Mouse (Mus musculus): ENCODE results near the gene Tnks2. TPM values are rescaled to one million over a fixed set of nuclear protein-coding genes. Genes with fewer than 3 reads are reported as not detected.
"Not testable (repeated sequence)": the region's sequence is repeated elsewhere in the genome, so short reads cannot be mapped to it uniquely, and the experiment has no call there.

Tnks2 gene
- 10 to 100 TPM; 31.1 to 32.4 TPM for polyA plus RNA-seq (2017; shearing (Covaris generic))

DNA sequence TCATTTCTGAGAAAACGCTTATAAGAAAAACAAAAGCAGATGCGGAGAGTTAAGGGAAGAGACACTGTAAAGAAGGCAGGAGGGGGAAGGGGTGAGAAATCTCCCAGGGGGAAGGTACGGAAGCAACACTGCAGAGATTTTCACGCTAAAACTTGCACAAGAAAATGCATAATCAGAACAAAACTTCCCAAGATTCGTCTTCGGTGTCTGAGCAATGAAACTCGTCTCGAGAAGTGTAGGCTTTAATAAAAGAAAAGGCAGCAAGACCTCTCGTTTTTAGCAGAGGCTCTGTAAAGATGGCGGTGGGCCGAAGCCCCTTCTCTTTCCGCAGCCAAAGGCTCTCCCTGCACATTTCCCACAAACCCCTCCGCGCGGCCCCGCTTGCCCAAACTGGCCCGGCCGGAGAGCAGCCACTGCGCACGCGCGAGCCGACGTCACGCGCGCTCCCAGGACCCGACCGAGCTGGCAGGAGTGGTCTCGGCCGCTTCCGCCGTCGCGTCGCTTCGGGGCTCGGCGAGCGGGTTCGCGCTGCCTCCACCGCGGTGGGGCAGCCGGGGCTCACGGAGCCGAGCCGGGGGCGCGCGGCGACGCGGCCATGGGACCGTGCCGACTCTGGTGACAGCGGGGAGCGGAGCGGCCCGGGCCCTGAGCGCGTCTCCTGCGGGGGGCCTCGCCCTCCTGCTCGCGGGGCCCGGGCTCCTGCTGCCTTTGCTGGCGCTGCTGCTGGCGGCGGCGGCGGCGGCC, at the start of gene Tnks2:
Gene Tnks2 (plus strand): TSS at position 445 of the 744 bp plus-strand sequence.
- peak; percentile 53 for ATAC-seq

DNA sequence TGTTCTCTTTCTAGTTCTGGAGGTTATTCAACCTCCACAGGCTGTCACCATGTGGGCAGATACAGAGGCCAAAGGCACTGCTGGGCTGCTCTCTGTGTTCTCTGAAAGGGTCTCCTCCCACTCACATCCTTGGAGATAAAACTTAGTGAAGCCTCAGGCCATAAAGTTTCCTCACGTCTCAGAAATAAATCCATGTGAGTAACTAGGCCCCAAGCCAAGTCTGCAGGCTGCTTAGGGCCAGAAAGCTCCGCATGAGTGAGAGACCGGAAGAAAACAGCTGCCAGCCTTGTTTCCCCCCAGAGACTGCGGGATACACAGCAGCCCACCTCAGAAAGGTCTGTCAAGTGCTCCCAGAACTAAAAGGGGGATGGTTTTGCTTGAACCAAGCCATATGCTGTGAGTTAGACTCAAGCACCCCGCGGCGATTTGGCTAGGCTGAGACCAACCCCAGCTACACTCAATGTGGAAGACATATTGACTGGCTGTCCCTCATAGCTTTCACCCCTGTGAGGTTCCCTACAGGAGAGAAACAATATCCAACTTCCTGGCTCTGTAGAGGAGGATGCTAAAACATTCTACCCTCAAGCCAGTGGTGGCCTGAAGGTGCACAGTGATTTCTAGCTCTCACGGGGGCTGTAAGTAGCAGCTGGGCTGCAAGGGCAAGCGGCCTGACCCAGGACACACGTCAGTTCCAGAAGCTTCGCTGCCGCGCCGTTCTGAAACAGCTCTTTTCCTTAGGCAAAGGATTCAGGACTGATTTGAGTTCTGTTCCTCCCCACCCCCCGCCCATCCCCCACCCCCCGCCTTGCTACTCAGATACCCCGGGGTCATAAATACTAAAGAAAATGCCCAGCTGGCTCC, 43.9 kb upstream of the Tnks2 start:
- ATAC-seq = no peak

DNA sequence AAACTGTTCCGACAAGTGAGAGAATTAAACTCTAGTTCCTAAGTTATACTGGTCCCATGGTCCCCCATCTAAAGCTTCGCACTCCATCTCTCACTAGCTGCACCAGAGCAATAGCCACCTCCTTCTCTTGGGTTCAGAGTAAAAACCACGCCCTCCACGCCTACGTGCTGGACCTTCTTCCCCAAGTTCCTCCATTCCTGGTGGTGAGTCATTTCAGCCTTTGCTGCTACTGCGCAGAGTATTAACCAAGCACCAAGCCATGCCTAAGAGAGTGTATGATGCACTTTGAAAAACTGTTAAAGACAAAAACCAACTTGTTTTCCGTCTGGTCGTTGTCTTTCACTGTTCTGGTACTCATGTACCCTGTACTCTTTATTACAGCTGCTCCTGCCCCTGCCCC, 41.4 kb upstream of the Tnks2 start:
- ATAC-seq = no peak

DNA sequence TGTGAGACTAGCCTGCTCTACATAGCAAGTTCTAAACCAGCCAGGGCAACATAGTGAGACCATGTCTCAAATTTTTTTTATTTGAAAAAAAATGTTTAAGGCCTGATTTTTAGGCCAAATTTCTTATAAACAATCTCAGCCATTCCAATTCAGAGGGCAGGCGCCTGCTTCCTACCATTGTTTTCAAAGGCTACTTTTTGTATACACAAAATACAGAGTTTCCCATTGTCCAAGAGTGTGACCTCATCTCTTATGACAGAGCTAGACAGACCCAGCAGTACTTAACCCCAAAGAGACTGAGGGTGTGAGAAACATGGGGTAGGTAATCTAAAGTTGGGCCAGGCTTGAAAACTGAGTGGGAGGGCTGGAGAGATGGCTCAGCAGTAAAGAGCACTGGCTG, 40.6 kb upstream of the Tnks2 start:
- ATAC-seq = no peak

DNA sequence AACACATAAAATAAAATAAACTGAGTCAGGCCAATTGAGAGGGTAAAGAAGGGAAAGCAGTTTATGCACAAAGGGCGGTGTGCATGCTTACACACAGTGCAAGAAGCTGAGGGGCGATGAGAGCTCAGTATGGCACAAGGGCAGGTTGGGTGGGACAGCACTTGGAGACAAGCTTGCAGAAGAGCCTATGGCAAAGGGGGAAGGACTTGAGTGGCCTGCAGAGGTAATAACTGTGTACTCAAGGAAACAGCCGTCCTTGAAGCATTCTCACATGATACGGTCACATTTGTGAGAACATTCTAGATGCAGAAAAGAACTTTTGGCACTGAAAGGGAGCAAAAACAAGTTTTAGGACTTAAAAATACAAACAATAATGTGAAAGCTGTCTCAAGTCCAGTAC, 40.0 kb upstream of the Tnks2 start:
- ATAC-seq = no peak

DNA sequence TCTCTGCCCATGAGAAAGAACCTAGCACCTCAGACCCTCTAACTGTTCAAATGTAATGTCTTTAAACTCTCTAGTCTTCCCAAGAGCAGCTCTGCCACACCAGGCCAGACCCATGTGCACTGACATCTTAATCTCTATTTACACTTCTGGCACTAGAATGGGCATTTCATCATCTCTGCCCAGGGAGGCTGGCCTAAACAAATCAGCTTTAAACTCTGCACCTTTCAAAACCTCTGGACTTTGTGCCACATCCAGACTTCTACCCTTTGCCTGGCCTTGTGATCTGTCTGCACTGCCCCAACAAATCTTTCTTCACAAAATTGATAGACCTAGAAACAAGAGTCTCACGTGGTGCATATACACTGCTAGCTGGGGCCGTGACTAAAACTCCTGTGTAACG, 38.8 kb upstream of the Tnks2 start:
- no peak for ATAC-seq

DNA sequence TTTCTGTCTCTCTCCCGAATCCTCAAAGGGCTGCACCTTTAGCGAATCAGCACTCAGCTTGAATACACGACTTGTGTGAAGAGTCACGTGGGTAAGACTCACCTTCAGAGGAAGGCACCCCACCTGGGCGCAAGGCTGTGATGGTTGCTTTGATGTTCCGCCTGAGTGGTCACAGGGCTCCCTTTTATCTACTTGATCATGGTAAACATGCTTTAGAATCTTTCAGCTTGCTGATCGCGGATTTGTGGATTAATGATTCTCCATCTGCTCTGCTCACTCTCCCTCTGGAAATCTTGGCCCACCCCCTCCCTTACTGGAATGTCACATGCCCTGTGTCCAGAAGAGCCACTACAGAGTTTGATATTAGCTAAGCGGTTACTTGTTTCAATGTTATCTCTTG, 37.1 kb upstream of the Tnks2 start:
- ATAC-seq = no peak

DNA sequence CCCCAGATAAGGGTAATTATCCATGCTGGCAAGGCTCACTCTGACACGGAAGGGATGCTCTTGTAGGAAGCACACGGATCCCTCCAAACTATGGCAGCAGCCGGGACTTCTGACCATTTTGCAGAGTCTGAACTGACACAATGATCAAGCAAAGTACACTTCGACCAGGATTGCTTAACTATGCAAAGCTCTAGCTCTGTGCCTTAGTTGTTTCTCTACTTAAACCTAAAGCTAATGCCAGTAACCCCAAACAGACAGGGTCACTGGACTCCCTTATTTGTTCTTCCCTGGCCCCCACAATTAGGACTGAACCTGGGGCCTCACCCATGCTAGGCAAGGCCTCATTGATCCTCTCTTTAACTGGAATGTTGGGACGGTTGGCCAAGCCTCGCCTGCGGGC, 33.7 kb upstream of the Tnks2 start:
- ATAC-seq = no peak

DNA sequence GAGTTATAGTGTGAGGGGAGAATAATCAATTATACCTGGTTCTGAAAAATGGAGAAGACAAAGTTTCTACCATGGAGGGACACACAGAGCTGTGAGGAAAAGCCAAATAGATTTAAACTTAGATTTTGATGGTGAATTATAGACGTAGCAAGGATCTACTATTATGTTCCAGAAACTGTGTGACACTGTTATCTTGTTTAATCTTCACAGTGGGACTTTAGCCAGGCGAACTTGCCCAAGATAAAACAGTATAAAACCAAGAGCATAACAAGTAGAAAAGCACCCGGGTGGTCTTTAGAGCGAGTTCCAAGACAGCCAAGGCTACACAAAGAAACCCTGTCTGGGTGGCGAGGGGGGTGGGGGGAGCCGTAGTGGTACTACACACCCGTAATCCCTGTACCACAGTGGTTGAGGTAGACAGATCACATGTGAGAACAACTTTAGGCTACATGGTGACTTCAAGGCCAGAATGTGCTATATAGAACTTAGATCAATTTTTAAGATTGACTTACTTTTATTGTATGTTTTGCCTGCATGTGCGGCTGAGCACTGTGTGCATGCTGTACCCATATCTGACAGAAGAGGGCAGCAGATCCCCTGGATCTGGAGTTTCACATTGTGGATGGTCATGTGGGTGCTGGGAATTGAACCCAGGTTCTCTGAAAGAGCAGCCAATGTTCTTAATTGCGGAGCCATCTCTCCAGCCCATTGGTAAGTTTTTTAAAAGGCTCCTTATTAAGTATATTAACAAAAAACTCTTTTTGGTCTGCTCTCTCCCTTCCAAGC, 32.0 kb upstream of the Tnks2 start:
- no peak for ATAC-seq

DNA sequence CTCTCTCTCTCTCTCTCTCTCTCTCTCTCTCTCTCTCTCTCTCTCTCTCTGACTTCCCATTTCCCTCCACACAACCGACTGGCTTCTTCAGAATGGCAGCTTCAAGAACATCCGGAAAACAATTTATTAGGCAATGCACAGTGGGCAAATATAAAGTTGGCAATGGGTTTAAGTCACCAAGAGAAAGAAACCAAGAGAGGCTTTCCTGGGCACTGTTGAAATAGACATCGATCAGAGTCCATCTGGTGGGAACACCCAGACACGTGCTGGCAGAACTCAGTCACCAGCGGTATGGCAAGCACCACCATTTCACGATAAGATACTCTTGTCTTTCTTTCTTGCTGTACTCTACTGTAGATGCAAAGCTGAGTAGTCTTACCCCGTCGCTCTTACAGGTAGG, 30.6 kb upstream of the Tnks2 start:
- no peak for ATAC-seq

DNA sequence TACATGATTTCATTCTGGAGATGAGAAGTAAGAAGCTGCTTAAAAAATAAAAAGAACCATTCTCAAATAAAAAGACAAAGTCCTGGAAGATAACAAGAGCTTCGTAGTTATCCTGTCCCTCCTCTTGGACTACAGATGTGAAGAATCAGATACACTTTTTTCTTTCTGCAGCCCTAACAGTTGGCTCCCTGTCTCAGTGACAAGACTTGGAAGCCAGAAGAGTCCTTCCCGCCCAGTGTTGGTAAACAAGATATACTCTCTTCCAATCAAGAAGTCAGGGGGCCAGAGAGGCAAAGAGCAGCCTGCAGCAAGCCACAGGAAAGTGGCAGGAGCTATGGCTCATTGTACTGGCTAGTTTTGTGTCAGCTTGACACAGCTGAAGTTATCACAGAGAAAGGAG, 27.2 kb upstream of the Tnks2 start:
- no peak for ATAC-seq

DNA sequence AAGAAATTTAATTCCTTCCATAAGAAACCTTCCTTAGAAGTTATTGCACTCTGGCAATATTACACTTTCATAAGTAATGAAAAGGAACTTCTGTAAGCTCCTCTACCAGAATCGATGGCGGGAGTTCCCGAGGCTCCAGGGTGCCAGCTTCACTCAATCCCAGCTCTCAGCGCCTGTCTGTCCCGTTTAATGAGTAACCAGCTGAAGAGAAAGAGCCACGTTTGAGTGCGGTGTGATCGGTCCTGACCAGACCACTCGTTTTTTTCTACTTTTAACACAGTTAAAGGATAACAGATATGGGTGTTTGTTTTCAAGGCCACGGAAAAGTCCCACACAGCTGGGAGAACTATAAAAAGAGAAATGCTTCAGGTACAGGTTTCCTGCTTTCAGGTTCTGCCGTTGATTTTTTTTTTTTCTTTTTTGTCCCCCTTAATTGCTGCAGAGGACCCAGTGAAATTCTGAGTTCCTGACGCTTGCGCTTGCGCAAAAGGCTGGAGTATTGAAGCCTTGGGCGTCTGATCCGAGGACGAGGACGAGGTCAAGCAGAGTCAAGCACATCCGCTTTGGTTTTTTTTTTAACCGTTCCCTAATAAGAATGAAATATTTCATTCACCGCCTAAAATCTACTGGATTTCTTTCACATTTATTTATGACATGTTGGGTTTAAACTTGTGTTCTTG, 25.5 kb upstream of the Tnks2 start:
- ATAC-seq = no peak

DNA sequence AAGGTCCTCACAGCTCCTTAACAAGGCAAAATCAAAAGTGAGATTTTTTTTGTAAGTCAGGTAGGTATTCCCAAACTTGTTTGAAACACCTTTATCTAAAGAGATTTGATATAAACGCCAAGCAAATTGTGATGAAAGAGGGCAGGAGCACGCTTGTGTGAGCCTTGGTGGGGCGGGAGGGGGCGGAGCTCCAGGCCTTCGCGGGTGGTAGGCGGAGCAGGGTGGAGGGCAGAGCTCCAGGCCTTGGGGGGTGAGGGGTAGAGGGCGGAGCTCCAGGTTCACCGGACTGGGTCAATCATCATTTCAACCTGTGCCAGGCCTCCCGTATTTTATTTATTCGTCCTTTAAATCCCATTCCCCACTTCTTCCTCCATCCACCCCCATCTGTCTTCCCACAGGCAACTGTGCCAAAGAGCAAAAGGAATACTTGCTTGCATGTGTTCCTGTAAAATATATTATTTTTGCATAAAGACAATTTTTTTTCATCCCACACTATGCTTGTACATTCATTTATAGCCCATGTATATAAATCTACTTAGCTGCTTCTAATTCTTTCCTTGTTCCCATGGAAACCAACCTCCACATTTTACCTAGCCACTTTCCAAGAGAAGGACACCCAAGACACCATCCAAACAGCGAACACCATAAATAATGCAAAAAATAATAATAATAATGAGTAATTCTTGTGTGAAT, 24.4 kb upstream of the Tnks2 start:
- no peak for ATAC-seq

DNA sequence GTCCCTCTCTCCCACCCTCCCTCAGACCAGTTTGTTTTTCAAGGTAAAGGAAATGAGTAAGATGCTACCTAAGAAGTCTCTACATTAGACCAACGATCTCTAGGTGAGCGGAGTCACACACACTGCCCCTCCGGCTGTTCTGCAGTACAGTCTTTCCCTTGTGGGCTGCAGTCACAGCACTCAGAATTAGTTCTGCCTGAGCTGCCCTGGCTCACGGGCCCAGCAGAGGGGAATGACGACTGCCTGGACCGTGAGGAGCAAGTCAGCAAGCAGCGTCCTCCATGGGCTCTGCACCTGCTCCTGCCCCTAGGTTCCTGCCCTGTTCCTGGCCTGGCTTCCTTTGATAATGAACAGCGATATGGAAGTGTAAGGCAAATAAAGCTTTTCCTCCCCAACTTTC, 22.0 kb upstream of the Tnks2 start:
- no peak for ATAC-seq

DNA sequence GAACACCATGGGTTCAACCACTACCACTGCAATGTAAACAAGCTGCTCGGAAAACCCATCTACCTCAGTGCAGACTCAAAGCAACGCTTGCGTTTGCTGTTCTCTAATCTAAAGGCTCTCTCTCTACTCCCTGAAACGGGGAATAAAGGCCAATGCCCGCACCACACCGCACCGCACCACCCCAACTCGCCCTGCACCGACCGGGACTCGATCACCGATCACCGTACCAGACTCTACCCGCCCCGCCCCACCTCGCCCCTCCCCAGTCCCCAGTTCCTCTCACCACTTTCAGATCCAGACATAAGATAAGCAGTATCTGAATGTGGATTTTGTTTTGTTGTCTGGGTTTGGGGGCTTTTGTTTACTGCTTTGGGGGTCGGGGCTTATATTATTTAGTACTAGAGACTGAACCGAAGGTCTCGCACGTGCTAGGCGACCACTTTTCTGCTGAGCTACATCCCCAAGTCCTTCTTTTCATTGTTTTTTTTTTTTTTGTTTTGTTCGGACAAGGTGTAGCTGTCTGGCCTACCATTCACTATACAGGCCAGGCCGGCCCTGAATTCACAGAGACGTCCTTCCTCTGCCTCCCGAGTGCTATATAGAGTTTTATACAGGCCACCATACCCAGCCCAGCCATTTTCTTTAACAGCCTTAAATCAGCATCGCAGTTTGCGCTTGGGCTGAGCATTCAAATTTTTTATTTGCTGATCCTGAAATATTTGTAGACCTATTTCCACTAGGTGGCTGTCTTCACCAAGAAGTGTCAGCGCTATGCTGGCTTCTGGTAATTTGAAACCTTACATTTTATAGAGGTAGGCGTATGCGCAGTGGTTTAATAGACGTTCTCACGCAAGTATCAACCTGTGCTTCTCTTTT, 18.4 kb upstream of the Tnks2 start:
- peak; percentile 85 for ATAC-seq

DNA sequence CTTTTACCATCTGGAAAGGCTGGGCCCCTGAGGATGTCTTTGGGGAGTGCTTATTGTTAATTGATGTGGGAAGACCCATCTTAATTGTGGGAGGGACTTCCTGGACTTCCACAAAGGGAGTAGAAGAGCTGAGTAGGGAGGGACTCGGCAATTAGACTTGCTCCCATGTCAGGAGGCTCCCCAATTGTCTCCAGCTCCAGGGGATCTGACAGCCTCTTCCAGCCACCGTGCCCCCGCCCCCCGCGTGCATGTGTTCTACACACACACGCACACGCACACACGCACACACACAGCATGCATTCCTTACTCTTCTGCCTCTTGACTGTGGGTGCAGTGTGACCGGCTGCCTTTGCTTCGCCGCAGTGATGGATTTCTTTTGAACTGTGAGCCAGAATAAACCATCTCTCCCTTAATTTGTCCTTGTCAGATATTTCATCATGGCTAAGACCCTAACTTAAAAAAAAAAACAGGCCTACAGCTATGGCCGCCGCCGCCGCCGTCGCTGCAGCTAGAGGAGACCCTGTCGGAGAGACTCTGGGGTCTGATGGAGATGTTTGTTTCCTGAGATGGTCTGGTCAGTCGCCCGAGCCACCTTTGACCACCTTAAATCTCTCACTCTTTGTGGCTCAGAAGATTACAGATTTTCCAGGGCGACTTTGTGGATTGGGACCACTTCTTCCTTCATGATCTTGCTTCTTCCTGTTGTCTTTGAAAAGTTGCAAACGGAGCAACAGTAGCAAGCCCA, 15.7 kb upstream of the Tnks2 start:
- no peak for ATAC-seq

DNA sequence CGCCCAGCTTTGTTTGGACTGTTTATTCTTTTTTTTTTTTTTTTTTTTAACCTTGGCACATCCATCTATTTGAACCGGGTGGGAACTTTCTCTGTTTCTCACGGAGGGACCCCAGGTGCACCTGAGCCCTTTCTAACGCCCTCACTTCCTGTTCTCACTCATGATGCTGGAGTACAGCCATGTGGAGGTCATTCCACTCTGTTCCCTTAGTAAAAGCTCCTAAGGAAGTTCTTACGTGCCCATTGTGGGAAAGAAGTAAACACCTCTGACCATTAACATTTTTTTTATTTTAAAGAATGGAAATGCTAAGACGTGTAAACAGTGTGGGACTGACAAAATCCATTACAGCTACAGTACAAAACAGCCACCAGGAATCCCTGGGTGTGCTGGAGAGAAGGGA, 14.8 kb upstream of the Tnks2 start:
- no peak for ATAC-seq

DNA sequence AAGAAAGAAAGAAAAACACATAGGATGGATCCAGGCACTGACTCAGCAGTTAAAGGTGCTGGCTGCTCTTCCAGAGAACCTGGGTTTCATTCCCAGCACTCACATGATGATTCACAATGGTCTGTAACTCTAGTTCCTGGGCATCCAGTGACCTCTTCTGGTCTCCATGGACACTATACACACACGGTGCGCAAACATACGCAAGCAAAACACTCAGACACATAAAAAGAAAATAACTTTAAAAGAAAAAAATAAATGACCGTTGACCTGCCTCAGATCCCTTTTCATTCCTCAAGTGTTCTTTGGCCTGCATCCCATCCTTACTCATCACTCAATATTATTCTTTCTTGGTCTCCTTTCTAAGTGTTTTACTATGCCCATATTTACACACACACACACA, 13.6 kb upstream of the Tnks2 start:
- ATAC-seq = no peak

DNA sequence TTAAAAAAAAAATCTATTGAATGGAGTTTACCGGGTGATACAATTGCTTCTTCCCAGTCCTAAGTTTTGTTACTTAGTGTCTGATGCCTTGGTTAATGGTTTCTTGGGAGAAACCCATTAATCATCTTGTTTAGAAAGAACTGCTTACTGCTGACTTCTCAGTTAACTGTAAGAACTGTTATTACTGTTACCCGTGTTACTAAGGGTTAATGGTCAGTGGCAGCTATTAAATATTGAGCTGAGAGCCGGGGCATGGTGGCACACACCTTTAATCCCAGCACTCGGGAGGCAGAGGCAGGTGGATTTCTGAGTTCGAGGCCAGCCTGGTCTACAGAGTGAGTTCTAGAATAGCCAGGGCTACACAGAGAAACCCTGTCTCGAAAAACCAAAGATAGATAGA, 12.7 kb upstream of the Tnks2 start:
- not testable (repeated sequence) for ATAC-seq

DNA sequence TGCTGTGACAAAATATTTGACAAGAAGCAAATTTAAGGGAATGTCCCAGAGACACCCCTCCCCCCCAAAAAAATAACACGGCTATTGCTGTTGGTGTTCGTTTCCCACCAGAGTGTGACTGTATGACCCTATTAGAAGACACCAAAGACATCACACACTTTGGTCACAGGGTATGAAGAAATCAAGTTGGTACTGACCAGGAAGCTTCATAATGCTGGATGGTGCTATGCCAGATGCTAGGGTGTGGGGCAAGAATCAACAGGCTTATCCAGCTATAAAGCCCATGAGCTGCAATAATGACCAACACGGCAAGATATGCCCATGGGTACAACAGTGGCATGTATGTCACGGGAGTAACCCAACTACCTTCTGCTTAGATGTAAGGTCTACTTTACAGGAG, 11.3 kb upstream of the Tnks2 start:
- no peak for ATAC-seq

Measured in activated CD4-positive, CD25-positive, alpha-beta regulatory T cell, adult 4 months (primary cell).